Mouse (Mus musculus): ENCODE results near the gene Wfdc10. TPM values are rescaled to one million over a fixed set of nuclear protein-coding genes. Genes with fewer than 3 reads are reported as not detected.
A peak's percentile ranks its signal among the peaks of the same experiment; 100 is the strongest.

Gene Wfdc10
- polyA plus RNA-seq, 1 experiment from 2014 or later, result not detected

DNA sequence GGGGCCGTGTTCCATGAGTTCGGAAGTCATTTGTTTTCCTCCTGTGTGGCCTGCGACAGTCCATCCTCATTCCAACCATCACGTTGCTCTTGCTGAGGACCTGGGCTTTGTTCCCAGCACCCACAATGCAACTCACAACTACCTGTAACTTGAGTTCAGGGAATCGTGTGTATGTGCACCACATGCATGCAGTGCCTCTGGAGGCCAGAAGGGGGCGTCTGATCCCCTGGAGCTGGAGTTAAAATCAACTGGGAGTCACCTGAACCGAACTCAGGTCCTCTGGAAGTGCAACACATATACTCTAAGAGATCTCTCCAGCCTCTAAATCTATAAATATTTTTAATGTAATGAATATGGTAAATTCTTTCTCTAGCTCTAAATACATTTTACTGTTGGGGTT is 20.3 kb downstream of the Wfdc10 start:
- Histone ChIP-seq H3K4me1 (ENCODE audit: insufficient read depth) (peaks cover 5% of the 10 kb centered on the region; the same call in 1 of the 2 replicates), H3K4me3 (ENCODE audit: low read depth, low read length) (no peak overlapping the region), H3K27ac (ENCODE audit: low read depth) (no peak overlapping the region), H3K9ac (no peak overlapping the region), H3K4me2 (no peak overlapping the region), H3K27me3 (ENCODE audit: insufficient read depth, low read length) (no peaks in the 10 kb centered on the region), H3K36me3 (ENCODE audit: insufficient read depth) (no peaks in the 10 kb centered on the region), H3K9me3 (ENCODE audit: low read depth, low read length) (no peaks in the 10 kb centered on the region)
- ATAC-seq (ENCODE audit: insufficient read depth) (no peak), DNase-seq (no peak)
- peak; percentile 25; the same call in 1 of the 2 replicates for TF ChIP-seq CTCF (IDR thresholded peaks at IDR 0.05; ENCODE audit: low read depth)
- WGBS, result 79% methylated on average over 7 of the region's 7 CpGs

DNA sequence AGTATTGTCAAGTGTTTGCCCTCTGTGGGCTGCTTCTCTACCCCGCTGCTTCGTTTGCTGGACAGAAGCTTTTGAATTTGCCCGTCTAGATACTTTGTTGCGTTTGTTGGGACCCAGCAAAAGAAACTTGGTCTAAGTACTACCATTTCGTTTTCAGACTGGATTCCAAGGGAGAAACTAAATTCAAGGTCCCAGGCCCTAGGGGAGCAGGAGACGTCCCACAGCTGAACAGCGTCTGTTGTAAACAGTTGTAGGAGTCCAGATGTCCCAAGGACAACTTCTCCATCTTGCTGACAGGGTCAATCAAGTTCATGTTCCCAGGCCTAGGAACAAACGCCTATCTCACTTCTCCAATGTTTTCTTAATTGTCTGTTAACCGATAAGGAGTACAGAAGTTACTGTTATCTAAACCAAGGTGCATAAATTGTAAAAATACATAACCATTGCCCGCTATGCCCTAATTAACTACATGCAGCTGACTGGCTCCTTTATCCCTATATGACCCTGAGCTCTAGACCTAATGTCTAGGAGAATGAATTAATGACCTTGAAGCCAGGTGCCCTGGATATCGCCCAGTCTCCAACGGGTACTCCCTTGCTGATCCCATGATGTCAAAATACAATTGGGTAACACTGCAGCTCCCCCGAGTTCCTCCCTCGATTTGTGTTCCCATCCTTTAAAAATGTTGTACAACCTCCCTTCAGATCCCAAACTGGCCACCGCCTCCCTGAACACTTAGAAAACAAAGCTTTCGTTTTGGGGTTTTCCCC is 21.3 kb downstream of the Wfdc10 start:
- 63% methylated on average over 16 of the region's 16 CpGs for WGBS
- no peaks in the 10 kb centered on the region for H3K36me3 ChIP-seq (ENCODE audit: insufficient read depth)
- DNase-seq, result no peak
- no peak for ATAC-seq (ENCODE audit: insufficient read depth)
- H3K4me3 ChIP-seq (ENCODE audit: low read depth, low read length), result no peak overlapping the region
- no peak overlapping the region for H3K27ac ChIP-seq (ENCODE audit: low read depth)
- no peaks in the 10 kb centered on the region for H3K9me3 ChIP-seq (ENCODE audit: low read depth, low read length)
- no peak overlapping the region for H3K9ac ChIP-seq
- peaks cover 5% of the 10 kb centered on the region; the same call in 1 of the 2 replicates for H3K4me1 ChIP-seq (ENCODE audit: insufficient read depth)
- H3K27me3 ChIP-seq (ENCODE audit: insufficient read depth, low read length), result no peaks in the 10 kb centered on the region
- no peak for TF ChIP-seq CTCF (IDR thresholded peaks at IDR 0.05; ENCODE audit: low read depth)
- H3K4me2 ChIP-seq, result no peak overlapping the region

DNA sequence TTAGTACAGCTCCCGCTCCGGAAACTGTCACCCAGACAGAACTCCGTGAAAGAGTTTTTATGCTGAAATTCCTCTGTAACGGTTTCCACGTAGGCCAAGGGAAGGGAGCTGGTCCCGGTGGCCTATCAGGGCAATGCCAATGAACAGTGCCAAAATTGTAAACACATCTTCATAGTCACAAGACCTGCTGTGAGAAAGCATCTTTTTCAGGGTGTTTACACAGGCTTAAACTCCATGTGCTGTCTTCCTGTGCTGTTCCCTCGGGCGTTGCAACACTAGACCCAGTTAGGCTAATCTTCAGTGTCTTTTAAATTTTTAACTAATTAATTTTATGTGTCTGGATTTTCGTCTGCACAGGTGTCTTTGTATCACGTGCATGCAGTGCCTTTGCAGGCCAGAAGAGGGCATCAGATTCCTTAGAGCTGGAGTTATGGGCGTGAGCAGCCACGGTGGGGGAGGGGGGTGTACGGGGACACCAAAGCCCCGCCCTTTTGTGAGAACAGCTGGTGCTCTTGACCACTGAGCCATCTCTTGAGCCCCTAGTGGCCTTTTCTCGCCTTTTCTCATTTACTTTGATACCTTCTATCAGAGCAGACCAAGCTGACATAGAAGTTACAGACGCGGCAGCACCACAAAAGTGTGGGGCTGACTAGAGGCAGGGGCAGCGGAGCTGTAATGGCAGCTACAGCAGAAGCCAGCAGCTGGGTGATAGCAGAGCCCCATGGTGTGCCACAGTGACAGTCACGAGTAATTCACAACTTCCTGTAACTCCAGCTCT is 23.2 kb downstream of the Wfdc10 start:
- peak overlapping the region; percentile 23 for H3K4me3 ChIP-seq (ENCODE audit: low read depth, low read length)
- ATAC-seq (ENCODE audit: insufficient read depth), result peak; percentile 79; the same call in 1 of the 2 replicates
- no peak overlapping the region for H3K9ac ChIP-seq

DNA sequence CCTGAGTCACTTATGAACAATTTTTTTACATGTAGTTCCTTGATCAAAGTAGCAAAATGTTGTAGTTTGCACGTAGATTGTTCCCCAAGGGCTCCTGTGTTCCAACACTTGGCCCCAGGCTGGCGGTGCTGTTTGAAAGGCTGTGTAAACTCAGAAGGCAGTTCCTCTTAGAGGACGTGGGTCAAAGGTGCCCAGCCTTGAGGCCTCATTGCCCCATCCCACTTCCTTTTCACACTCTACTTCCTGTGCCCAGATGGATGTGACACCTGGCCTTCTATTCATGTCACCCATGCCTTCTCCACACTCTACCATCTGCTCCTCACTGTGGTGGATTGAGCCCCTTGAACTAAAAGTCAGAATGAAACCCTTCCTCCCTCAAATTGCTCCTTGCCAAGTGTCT is 24.1 kb downstream of the Wfdc10 start:
- no peak overlapping the region for H3K4me2 ChIP-seq
- no peak overlapping the region for H3K27ac ChIP-seq (ENCODE audit: low read depth)
- TF ChIP-seq CTCF (IDR thresholded peaks at IDR 0.05; ENCODE audit: low read depth), result no peak
- whole genome bisulfite sequencing, result 19% methylated on average over 3 of the region's 3 CpGs
- ATAC-seq (ENCODE audit: insufficient read depth), result no peak
- H3K9me3 ChIP-seq (ENCODE audit: low read depth, low read length), result no peaks in the 10 kb centered on the region
- peaks cover 5% of the 10 kb centered on the region; the same call in 1 of the 2 replicates for H3K4me1 ChIP-seq (ENCODE audit: insufficient read depth)
- no peak overlapping the region for H3K9ac ChIP-seq
- no peaks in the 10 kb centered on the region for H3K36me3 ChIP-seq (ENCODE audit: insufficient read depth)
- H3K27me3 ChIP-seq (ENCODE audit: insufficient read depth, low read length), result no peaks in the 10 kb centered on the region
- DNase-seq, result no peak
- no peak overlapping the region for H3K4me3 ChIP-seq (ENCODE audit: low read depth, low read length)

More for the DNA sequence above, 23.2 kb downstream of the Wfdc10 start:
- H3K36me3 ChIP-seq (ENCODE audit: insufficient read depth), result no peaks in the 10 kb centered on the region
- peak; percentile 86 for TF ChIP-seq CTCF (IDR thresholded peaks at IDR 0.05; ENCODE audit: low read depth)
- 18% methylated on average over 19 of the region's 19 CpGs for WGBS
- no peaks in the 10 kb centered on the region for H3K9me3 ChIP-seq (ENCODE audit: low read depth, low read length)
- H3K27ac ChIP-seq (ENCODE audit: low read depth), result no peak overlapping the region
- DNase-seq, result peak; percentile 82
- H3K4me2 ChIP-seq, result peak overlapping the region; percentile 55
- H3K27me3 ChIP-seq (ENCODE audit: insufficient read depth, low read length), result no peaks in the 10 kb centered on the region
- H3K4me1 ChIP-seq (ENCODE audit: insufficient read depth), result peaks cover 5% of the 10 kb centered on the region; the same call in 1 of the 2 replicates

DNA sequence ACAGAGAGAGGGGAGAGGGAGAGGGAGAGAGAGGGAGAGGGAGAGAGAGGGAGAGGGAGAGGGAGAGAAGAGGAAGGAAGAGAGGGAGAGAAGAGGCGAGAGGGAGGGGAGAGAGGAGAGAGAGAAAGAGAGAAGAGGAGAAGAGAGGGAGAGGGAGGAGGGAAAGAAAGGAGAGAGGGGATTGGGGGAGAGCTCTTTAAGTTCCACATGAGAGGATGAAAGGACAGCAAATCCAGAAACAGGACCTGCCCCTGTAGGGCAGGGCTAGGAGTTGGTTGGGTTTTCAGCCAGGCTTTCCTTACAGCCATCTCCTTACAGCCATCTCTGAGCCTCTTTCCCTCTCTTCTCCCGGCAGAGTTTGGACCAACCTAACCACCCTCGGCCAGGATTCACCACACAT is 29.0 kb downstream of the Wfdc10 start, which contains the start of gene Wfdc13:
Gene Wfdc13 (plus strand): TSS at position 301 of the 400 bp plus-strand sequence.
- no peak for TF ChIP-seq CTCF (IDR thresholded peaks at IDR 0.05; ENCODE audit: low read depth)
- WGBS, result 58% methylated on average over 3 of the region's 3 CpGs
- Histone ChIP-seq H3K4me2 (no peak within 1 kb of the TSS), H3K27me3 (ENCODE audit: insufficient read depth, low read length) (no peaks in the 10 kb centered on the region), H3K9ac (no peak within 1 kb of the TSS), H3K4me3 (ENCODE audit: low read depth, low read length) (no peak within 1 kb of the TSS), H3K4me1 (ENCODE audit: insufficient read depth) (no peaks in the 10 kb centered on the region), H3K9me3 (ENCODE audit: low read depth, low read length) (no peaks in the 10 kb centered on the region), H3K27ac (ENCODE audit: low read depth) (no peak within 1 kb of the TSS), H3K36me3 (ENCODE audit: insufficient read depth) (no peaks in the 10 kb centered on the region)
- DNase-seq, result no peak
- no peak for ATAC-seq (ENCODE audit: insufficient read depth)

DNA sequence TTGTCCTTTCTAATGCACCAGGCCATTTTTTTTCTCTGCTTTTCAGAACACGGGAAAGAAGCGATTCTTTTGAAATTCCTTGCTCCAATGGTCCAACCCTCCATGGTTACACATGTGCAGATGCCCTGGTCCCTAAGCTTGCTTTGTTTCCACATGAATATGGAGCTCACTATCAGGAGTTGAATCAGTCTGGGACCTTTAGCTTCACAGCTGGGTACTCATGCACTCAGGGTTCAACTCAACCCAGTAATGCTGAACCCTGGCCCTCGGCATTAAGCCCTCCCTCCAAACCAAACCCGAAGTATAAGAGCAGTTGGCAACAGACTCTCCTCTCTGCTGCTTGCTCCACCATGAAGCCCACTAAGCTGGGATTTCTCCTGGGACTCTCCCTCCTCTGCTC is 42.4 kb downstream of the Wfdc10 start, which contains the start of gene Spint4:
Gene Spint4 (plus strand): TSS at position 301 of the 400 bp plus-strand sequence.
- Histone ChIP-seq H3K4me1 (ENCODE audit: insufficient read depth) (no peaks in the 10 kb centered on the region), H3K36me3 (ENCODE audit: insufficient read depth) (no peaks in the 10 kb centered on the region), H3K9ac (no peak within 1 kb of the TSS), H3K4me2 (no peak within 1 kb of the TSS), H3K4me3 (ENCODE audit: low read depth, low read length) (no peak within 1 kb of the TSS), H3K27ac (ENCODE audit: low read depth) (no peak within 1 kb of the TSS), H3K27me3 (ENCODE audit: insufficient read depth, low read length) (no peaks in the 10 kb centered on the region), H3K9me3 (ENCODE audit: low read depth, low read length) (no peaks in the 10 kb centered on the region)
- no peak for TF ChIP-seq CTCF (IDR thresholded peaks at IDR 0.05; ENCODE audit: low read depth)
- DNase-seq, result no peak
- ATAC-seq (ENCODE audit: insufficient read depth), result no peak
- 73% methylated on average over 4 of the region's 4 CpGs for WGBS

DNA sequence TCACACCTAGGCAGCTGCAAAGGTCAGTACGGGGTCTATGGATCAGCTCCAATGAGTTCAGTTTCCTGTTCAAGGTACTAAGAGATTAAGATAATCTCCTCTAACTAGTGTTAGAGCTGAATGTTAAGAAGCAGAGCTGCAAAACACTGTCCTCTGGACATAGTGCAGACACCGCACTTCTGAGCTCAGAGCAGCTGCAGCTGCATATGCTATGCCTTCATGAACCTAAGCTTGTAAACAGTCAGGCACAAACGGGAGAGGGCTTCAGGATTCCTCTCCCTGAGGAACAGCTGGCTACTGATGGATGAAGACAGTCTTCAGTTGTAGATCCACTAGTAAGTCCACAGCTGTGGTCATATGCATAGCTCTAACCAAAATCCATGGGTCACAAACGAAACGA is 45.1 kb downstream of the Wfdc10 start:
- Histone ChIP-seq H3K4me3 (ENCODE audit: low read depth, low read length) (no peak overlapping the region), H3K4me2 (no peak overlapping the region), H3K4me1 (ENCODE audit: insufficient read depth) (no peaks in the 10 kb centered on the region), H3K9ac (no peak overlapping the region), H3K36me3 (ENCODE audit: insufficient read depth) (no peaks in the 10 kb centered on the region), H3K27me3 (ENCODE audit: insufficient read depth, low read length) (no peaks in the 10 kb centered on the region), H3K9me3 (ENCODE audit: low read depth, low read length) (no peaks in the 10 kb centered on the region), H3K27ac (ENCODE audit: low read depth) (no peak overlapping the region)
- WGBS, result 59% methylated on average over 5 of the region's 5 CpGs
- DNase-seq, result no peak
- no peak for TF ChIP-seq CTCF (IDR thresholded peaks at IDR 0.05; ENCODE audit: low read depth)
- ATAC-seq (ENCODE audit: insufficient read depth), result no peak

Data from lung, embryonic 14.5 days (tissue).